Mouse (Mus musculus): ENCODE results near the gene Enam.

DNA sequence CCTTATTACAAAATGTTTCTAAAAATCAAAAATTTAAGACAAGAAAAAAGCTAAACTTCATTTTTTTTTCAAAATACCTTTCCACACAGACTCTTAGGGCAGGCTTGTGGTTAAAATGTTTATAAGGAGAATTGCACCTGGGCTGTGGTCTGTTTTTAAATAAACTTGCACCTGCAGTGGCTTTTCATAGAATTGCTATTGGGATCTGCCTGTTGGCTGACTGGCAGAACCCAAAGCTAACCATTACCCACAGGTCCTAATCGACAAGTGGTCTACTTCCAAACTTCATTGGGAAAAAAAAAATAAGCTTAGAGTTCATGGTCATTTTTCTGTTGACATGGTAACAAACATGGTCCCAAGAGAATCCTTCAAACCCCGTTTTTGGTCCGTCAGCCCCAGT is 46.9 kb downstream of the Enam start:
- TF ChIP-seq HCFC1 (IDR thresholded peaks at IDR 0.05; ENCODE audit: low read depth, low read length) (no peak; the same call in 1 of the 2 replicates), POLR2A (IDR thresholded peaks at IDR 0.05; ENCODE audit: low read depth, low read length) (no peak), EP300 (IDR thresholded peaks at IDR 0.05; ENCODE audit: low read length) (peak; percentile 94), CHD2 (IDR thresholded peaks at IDR 0.05; ENCODE audit: low read length) (peak; percentile 61), POLR2AphosphoS2 (IDR thresholded peaks at IDR 0.05; ENCODE audit: low read depth, low read length) (no peak), ZC3H11A (IDR thresholded peaks at IDR 0.05; ENCODE audit: low read depth, low read length) (no peak), CTCF (conservative IDR thresholded peaks at IDR 0.05 in 1 of 2, IDR thresholded peaks at IDR 0.05 in 1 of 2; ENCODE audit: low read depth in 2 of 2, low read length in 2 of 2) (no peak), TBP (conservative IDR thresholded peaks at IDR 0.05; ENCODE audit: low read depth, low read length) (peak; percentile 43; the same call in 1 of the 2 replicates)
